Mouse (Mus musculus): ENCODE data around the gene Bag3.

DNA sequence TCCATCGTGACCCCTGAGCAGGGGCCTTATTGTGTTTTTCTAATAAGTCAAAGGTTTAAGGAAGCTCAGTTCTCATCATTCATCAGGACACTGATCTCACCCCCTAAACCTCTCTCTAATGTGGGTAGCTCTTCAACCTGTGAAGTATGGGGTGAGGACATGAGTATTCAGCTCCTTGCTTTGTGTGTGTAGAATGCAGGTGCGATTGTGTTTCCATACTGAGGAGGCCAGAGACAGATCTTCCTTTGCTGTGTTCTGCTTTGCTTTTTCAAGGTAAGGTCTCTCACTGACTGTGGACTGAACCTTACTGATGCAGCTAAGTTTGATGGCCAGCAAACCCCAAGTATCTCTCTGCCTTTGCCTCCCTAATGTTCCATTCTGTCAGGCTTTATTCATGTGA, 72.9 kb downstream of the Bag3 start:
- no peak for TF ChIP-seq CTCF (IDR thresholded peaks at IDR 0.05; ENCODE audit: low read depth)
- no peak for TF ChIP-seq EP300 (IDR thresholded peaks at IDR 0.05; ENCODE audit: low read depth)

Data from liver, postnatal 0 days (tissue).